Mouse (Mus musculus) cortical plate, adult 2 months (tissue): Measurements from ENCODE around the gene 2700081O15Rik.

Experiments used
- CTCF ChIP-seq: fragments of 200-500 bp; IDR thresholded peaks from 2 replicates; pipeline ENCODE4 v1.5.1; 2011; ENCODE audit warnings: mild to moderate bottlenecking, control low read depth, low read length; ENCODE audit not compliant: insufficient read depth; ENCODE audit errors: extremely low read depth
- POLR2A ChIP-seq: fragments of 200-500 bp; IDR thresholded peaks from 2 replicates; pipeline ENCODE4 v1.6.1; 2011; ENCODE audit warnings: mild to moderate bottlenecking, low read length, control low read depth; ENCODE audit not compliant: insufficient read depth; ENCODE audit errors: extremely low read depth

DNA sequence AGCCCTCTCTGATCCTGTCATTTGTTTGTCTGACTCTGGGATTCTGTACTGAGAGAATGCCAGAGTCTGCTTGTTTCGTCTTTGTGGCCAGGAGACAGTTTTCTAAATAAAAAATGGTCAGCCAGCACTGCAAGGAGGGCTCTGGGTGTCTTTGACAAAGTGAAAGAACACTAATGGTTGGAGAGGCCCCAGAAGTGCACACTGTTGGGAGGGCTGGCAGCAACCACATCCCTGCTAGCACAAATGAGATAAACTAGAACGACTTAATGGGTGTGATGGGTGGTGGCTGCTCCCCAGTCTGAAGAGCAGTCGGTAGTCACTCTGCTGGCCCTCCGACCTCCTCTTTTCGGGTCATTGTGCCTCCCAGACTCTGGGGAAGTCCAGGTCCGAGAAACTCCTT lies 1.7 kb downstream of the 2700081O15Rik start:
- TF ChIP-seq POLR2A = no peak
- no peak for TF ChIP-seq CTCF
